Mouse (Mus musculus): ENCODE measurements at regions not wholly inside any gene's neighbourhood (a gene's known extent, or its start where the extent isn't known, plus 50 kb on each side); places are given as distances from the start of the nearest gene placed in this dataset.

DNA sequence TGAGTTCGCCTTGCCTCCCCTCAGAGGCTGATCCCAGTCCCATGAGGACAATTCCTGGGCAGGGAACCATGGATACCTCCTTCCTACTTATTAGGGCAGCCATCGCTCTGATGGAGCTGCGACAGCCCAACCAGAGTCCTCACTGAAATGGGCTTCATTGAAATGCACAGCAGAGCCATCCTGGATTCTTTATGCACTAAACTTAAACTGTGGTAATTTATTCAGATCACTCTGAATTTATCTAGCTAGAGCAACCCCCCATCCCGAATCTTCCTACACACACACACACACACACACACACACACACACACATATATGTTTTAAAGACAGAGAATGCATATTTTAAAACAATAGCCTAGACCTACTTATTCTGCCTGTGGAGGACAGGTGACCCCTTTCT, 258.9 kb upstream of the Zfp507 start:
- TF ChIP-seq CTCF (conservative IDR thresholded peaks at IDR 0.05; ENCODE audit: insufficient read depth, insufficient read length, low read depth, low read length) (no peak), POLR2A (IDR thresholded peaks at IDR 0.05; ENCODE audit: low read depth, low read length) (no peak)
